Mouse (Mus musculus) forebrain, embryonic 15.5 days (tissue): ENCODE measurements at regions not wholly inside any gene's neighbourhood (a gene's known extent, or its start where the extent isn't known, plus 50 kb on each side); places are given as distances from the start of the nearest gene placed in this dataset.

ENCODE experiments used
- ATAC-seq: fragments of 200-750 bp; cut with Nextera tagmentation; replicated peaks from 2 replicates; pipeline ENCODE4 v1.8.0; 2017; ENCODE audit warnings: mild to moderate bottlenecking, moderate TSS enrichment, moderate library complexity
- H3K27ac ChIP-seq: fragments of 300-500 bp; sonication (generic); replicated peaks from 2 replicates; pipeline ENCODE4 v1.5.1; 2015; ENCODE audit warnings: mild to moderate bottlenecking, inconsistent platforms
- H3K27me3 ChIP-seq: fragments of 300-500 bp; sonication (generic); 2 replicates; pipeline ENCODE4 v1.6.1; 2015; ENCODE audit warnings: inconsistent platforms
- H3K36me3 ChIP-seq: fragments of 300-500 bp; sonication (generic); 2 replicates; pipeline ENCODE4 v1.6.1; 2015; ENCODE audit warnings: mild to moderate bottlenecking, inconsistent platforms
- H3K4me1 ChIP-seq: fragments of 300-500 bp; sonication (generic); 2 replicates; pipeline ENCODE4 v1.6.1; 2015; ENCODE audit warnings: inconsistent platforms
- H3K4me2 ChIP-seq: fragments of 300-500 bp; sonication (generic); replicated peaks from 2 replicates; pipeline ENCODE4 v1.6.1; 2015; ENCODE audit warnings: mild to moderate bottlenecking, inconsistent platforms
- H3K4me3 ChIP-seq: fragments of 300-500 bp; sonication (generic); 2 replicates; pipeline ENCODE4 v1.5.1; 2015; ENCODE audit warnings: mild to moderate bottlenecking, inconsistent platforms
- H3K9ac ChIP-seq: fragments of 300-500 bp; sonication (generic); replicated peaks from 2 replicates; pipeline ENCODE4 v1.6.1; 2015; ENCODE audit warnings: mild to moderate bottlenecking, inconsistent platforms
- H3K9me3 ChIP-seq: fragments of 300-500 bp; sonication (generic); 2 replicates; pipeline ENCODE4 v1.6.1; 2016; ENCODE audit warnings: inconsistent platforms
- whole genome bisulfite sequencing: fragments of 180-500 bp; shearing (Covaris S2); methylation state at CpG from one replicate; pipeline ENCODE4 v1.1.7; 2015; ENCODE audit warnings: mixed read lengths; 5-methylcytosine and 5-hydroxymethylcytosine counted together

DNA sequence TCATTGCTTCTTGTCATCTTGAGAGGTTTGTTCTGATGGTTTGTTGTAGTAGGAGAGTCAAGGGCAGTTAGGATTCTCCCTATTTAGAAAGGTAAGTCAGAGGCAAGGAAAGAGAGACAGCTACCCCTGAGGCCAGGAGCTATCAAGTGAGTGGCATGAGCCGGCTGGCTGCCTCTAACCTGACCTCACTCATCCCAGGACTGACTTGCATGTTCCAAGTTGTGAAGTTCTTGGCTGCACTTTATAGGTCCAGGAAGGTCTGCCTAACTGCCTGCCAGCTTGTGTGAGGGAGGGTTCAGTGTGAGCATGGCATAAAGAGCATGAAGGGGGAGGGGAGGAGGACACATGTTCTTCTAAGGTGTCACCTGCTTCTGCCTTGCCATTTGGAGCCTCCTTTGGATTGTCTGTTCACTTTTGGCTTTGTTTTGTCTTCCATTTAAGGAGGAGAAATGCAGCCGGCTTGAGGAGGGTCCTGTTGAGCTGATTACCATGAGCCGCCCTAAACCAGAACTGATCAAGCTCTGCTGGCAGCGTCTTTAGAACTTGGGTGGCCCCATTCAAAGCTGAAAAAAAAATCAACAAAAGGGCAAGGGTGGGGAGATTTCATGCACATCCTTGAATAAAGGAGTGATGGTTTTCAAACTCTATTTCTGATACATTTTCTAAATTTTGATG, 160.8 kb downstream of the En1 start:
- Histone ChIP-seq H3K27ac (no peak overlapping the region), H3K27me3 (no peaks in the 10 kb centered on the region), H3K36me3 (no peaks in the 10 kb centered on the region), H3K4me3 (no peak overlapping the region), H3K9me3 (no peaks in the 10 kb centered on the region), H3K9ac (no peak overlapping the region), H3K4me2 (no peak overlapping the region), H3K4me1 (no peaks in the 10 kb centered on the region)
- 49% methylated on average over 4 of the region's 4 CpGs for WGBS
- no peak for ATAC-seq

DNA sequence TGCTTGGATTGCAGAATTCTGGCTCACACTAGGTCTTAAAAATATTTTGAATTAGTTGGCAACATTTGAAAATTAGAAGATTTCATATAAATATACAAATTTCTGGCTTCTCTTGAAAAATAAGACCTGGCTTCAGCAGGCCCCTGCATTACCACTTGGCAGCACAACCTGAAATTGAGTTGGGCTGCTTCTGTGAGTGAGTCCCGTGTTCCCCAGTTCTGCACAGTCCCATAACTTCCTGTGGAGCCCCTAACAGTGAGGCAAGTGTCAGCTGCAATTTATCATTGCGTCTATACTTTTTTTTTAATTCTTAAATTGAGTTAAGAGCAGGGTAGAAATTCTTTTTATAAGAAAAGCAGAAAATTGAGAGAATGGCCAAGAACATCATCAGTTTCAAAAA, 164.8 kb downstream of the En1 start:
- Histone ChIP-seq H3K4me2 (no peak overlapping the region), H3K4me1 (no peaks in the 10 kb centered on the region), H3K36me3 (no peaks in the 10 kb centered on the region), H3K27me3 (no peaks in the 10 kb centered on the region), H3K4me3 (no peak overlapping the region), H3K9ac (no peak overlapping the region), H3K27ac (no peak overlapping the region), H3K9me3 (no peaks in the 10 kb centered on the region)
- no peak for ATAC-seq
- 85% methylated on average over 2 of the region's 2 CpGs for WGBS

DNA sequence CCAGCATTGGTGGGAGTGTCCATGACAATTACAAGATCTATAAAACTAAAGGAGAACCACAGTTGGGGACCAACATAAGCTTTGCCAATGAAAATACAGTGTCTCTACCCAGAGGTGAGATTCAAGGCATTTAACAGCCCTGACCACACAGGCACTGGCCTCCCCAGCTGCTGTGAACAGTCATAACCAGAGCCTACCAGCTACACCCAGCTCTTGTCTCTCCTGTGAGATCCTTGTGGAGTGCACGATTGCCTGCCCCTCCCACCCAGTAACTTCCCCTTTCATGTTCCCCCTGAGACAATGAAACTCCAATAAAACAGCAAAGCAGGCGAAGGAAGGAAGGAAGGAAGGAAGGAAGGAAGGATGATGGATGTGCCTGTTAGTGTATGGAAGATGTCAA, 169.1 kb downstream of the En1 start:
- Histone ChIP-seq H3K4me1 (no peaks in the 10 kb centered on the region), H3K9ac (no peak overlapping the region), H3K27ac (no peak overlapping the region), H3K4me3 (no peak overlapping the region), H3K4me2 (no peak overlapping the region), H3K27me3 (no peaks in the 10 kb centered on the region), H3K36me3 (no peaks in the 10 kb centered on the region), H3K9me3 (no peaks in the 10 kb centered on the region)
- no peak for ATAC-seq
- WGBS: 56% methylated on average over 2 of the region's 2 CpGs

DNA sequence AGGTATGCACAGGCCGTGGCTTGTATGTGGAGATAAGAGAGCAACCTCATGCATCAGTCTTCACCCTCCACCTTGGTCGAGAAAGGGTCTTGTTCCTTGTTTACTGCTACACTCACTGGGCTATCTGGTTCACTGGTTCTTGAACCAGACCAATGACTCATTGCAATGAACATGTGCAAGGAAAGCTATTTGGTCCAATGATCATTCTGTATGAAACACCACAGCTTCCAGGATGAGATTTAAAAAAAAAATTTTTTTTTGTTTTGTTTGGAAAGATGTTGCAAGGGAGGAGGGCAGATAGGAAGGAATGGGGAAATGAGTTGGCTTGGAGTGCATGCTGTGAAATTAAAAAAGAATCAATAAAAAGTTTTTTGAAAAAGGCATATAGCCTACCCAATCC, 174.7 kb downstream of the En1 start:
- H3K9ac ChIP-seq: no peak overlapping the region
- no peak for ATAC-seq
- WGBS: 72% methylated on average over 2 of the region's 2 CpGs

DNA sequence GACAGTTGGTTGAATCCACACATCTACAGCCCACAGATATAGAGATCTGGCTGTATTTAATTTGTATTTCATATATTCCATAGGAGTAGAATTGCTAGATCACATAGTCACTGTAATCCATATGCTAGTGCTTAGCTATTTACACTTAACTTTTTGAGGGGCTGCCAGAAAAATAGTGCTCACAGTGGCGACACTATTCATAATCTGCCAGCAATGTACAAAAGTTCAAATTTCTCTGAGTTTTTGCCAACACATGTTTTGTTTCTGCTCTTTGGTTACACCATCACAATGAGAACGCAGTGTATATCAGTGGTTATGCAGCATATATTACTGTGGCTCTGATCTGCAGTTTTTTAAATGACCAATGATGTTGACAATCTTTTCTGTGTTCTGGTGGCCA, 175.2 kb downstream of the En1 start:
- no peak overlapping the region for H3K9ac ChIP-seq
- 72% methylated on average over 2 of the region's 2 CpGs for WGBS
- no peaks in the 10 kb centered on the region for H3K27me3 ChIP-seq
- no peak overlapping the region for H3K27ac ChIP-seq
- H3K4me2 ChIP-seq: no peak overlapping the region
- no peaks in the 10 kb centered on the region for H3K36me3 ChIP-seq
- H3K9me3 ChIP-seq: no peaks in the 10 kb centered on the region
- no peak for ATAC-seq
- H3K4me1 ChIP-seq: no peaks in the 10 kb centered on the region
- H3K4me3 ChIP-seq: no peak overlapping the region

More for the DNA sequence above, 174.7 kb downstream of the En1 start:
- Histone ChIP-seq H3K36me3 (no peaks in the 10 kb centered on the region), H3K27ac (no peak overlapping the region), H3K4me1 (no peaks in the 10 kb centered on the region), H3K27me3 (no peaks in the 10 kb centered on the region), H3K4me3 (no peak overlapping the region), H3K4me2 (no peak overlapping the region), H3K9me3 (no peaks in the 10 kb centered on the region)

DNA sequence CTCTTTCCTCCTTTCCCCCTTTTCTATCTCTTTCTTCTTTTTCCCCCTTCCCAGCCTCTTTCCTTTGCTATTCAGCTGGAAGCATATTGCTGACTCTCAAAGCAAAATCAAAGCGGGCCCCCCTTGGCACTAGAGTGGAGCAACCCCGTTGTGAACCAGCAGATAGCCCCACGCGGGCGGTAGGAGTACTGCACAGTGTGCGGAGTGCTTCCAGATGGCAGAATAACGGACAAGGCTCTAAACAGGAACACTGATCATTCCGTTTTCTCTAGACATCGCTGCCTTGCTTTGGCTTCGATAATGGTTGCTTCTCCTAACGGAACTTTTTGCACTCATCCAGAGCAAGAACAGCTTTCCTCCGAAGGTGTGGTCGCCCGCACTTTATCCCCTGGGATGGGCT, 193.0 kb downstream of the En1 start:
- ATAC-seq: no peak
- no peaks in the 10 kb centered on the region for H3K4me1 ChIP-seq
- H3K9ac ChIP-seq: no peak overlapping the region
- no peak overlapping the region for H3K4me2 ChIP-seq
- H3K4me3 ChIP-seq: no peak overlapping the region
- H3K36me3 ChIP-seq: no peaks in the 10 kb centered on the region
- WGBS: 70% methylated on average over 14 of the region's 14 CpGs
- H3K27ac ChIP-seq: no peak overlapping the region
- no peaks in the 10 kb centered on the region for H3K27me3 ChIP-seq
- no peaks in the 10 kb centered on the region for H3K9me3 ChIP-seq

DNA sequence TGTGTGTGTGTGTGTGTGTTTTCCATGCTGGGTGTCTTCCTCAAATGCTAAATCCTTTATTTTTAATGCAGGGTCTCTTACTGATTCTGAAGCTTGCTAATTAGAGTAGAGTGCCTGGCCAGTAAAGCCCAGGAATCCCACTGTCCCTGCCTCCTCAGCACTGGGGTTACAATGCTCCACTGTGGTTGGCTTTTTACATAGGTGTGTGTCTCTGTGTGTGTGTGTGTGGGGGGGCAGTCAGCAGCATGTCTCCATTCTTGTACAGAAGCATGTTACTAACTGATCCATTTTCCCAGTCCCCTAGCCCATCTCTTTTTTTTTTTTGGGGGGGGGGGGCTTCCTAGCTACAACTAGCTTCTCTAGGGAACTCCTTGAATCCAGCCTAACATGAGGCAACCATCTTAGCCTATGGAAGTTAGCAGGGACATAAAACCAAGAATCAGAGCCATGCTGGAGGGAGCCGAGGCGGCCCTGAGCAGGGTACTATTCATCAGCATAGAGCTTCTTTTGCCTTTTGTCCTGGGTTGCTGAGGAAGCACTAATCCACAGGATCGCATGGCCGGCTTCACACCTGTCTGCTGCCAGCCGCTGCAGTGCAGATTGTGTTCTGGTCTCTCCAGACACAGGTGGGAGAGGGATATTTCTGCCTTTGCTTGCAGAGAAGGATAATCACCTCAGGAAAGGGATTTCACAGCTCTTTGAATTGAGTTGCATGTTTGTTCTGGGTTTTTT, 199.2 kb downstream of the En1 start:
- ATAC-seq: no peak
- no peak overlapping the region for H3K4me2 ChIP-seq

DNA sequence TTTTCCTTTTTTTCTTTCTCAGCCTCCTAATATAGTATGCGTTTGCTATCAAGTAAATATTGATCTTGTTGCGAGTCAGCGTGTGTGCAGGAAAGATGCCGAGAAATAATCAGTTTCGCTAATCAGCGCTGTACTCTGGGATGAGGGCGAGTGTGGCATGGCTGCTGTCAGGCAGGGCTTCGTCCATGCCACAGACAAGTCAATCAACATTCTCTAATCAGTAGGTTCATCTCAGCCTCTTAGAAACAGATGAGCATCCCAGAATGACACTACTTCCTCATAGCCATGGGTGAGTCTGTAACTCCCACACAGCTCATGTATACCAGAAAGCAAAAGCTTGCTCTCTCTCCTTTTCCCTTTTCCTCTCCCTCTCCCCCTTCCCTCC, 199.8 kb downstream of the En1 start:
- no peaks in the 10 kb centered on the region for H3K27me3 ChIP-seq
- ATAC-seq: no peak
- H3K27ac ChIP-seq: no peak overlapping the region
- H3K9me3 ChIP-seq: no peaks in the 10 kb centered on the region
- H3K4me3 ChIP-seq: no peak overlapping the region
- H3K4me1 ChIP-seq: 0 out of 2 replicates have a peak, but pooled peaks cover 6% of the 10 kb centered on the region
- H3K9ac ChIP-seq: no peak overlapping the region
- no peak overlapping the region for H3K4me2 ChIP-seq
- 61% methylated on average over 8 of the region's 8 CpGs for WGBS
- H3K36me3 ChIP-seq: no peaks in the 10 kb centered on the region

More for the DNA sequence above, 199.2 kb downstream of the En1 start:
- Histone ChIP-seq H3K9ac (no peak overlapping the region), H3K36me3 (no peaks in the 10 kb centered on the region), H3K27me3 (no peaks in the 10 kb centered on the region), H3K9me3 (no peaks in the 10 kb centered on the region), H3K4me1 (0 out of 2 replicates have a peak, but pooled peaks cover 6% of the 10 kb centered on the region), H3K4me3 (no peak overlapping the region), H3K27ac (no peak overlapping the region)
- 6% methylated on average over 5 of the region's 5 CpGs for WGBS

DNA sequence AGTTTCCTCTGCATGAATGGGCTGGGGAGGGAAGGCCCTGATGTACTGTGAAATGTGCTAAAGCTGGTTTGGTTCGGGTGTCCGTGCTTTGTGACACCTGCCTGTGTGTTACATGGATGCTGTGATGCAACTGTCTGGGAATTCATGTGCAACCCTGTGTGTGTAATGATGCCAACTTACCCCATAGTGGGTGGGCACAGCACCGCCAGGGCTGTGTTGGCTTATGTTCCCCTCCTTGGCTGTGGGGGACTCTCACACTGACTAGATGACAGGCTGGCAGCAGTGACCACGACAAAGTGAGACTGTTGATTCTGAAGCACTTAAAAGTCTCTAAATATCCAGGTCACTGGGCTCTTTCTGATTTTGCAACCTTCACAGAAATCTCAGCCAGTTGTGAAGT, 212.2 kb downstream of the En1 start:
- peak; percentile 47; the same call in 1 of the 2 replicates for ATAC-seq
- no peak overlapping the region for H3K4me3 ChIP-seq
- no peaks in the 10 kb centered on the region for H3K36me3 ChIP-seq
- no peaks in the 10 kb centered on the region for H3K27me3 ChIP-seq
- H3K4me2 ChIP-seq: no peak overlapping the region
- no peak overlapping the region for H3K27ac ChIP-seq
- H3K4me1 ChIP-seq: peaks cover 19% of the 10 kb centered on the region
- WGBS: 56% methylated on average over 4 of the region's 4 CpGs
- H3K9ac ChIP-seq: no peak overlapping the region
- H3K9me3 ChIP-seq: no peaks in the 10 kb centered on the region

DNA sequence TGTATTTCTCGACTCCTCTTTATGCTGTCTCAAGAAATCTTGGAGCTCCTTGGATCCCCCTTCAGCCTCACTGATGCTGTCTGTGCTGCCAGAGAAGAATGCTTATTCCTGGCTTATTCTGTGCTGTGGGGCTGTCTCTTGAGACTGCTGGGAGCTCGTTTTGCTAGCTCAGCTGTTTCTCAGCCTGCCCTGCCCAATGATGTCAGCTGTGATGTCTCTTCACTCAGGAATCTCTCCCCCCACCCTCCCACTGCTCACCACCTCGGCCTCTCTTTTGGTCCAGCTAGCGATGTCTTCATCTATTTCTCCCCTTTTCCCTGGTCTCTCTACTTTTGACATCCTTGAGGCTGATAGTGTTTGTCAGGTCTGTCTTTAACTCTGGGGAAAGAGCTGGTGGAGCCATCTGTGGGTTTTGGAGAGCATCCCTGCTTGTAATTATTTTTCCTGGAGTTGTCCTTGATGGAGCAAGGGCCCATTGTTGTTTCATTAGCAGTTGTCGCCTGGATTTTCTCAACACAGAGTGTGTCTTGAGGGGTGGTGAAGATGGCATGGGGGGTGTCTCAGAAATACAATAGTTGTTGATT, 214.1 kb downstream of the En1 start:
- WGBS: 52% methylated on average over 5 of the region's 5 CpGs
- ATAC-seq: peak; percentile 42; the same call in 1 of the 2 replicates
- no peak overlapping the region for H3K9ac ChIP-seq
- peaks cover 19% of the 10 kb centered on the region for H3K4me1 ChIP-seq
- H3K4me3 ChIP-seq: no peak overlapping the region
- H3K4me2 ChIP-seq: no peak overlapping the region
- no peaks in the 10 kb centered on the region for H3K27me3 ChIP-seq
- H3K9me3 ChIP-seq: no peaks in the 10 kb centered on the region
- H3K27ac ChIP-seq: no peak overlapping the region; the same call in 1 of the 2 replicates
- H3K36me3 ChIP-seq: no peaks in the 10 kb centered on the region

DNA sequence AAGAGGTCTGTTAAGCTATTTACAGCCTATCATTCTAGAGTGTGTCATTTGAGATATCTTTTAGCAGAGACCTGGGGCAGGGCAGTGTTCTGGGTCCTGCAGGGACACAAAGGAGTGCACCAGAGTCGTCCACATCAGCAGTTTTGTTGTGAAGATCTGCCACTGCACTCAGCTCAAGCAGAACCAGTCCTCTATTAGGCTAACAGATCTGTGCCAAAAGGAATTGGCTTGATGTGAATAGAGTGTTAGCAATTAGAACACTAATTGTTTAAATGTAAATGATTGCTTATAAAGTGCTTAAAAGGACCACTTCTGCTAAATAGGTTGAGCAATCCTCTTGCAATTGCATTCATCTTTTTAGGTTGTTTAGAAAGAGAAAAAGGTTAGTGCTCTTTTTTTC, 215.3 kb downstream of the En1 start:
- H3K27me3 ChIP-seq: no peaks in the 10 kb centered on the region
- peak; percentile 86 for ATAC-seq
- H3K4me3 ChIP-seq: no peak overlapping the region
- no peak overlapping the region for H3K27ac ChIP-seq
- H3K4me1 ChIP-seq: peaks cover 19% of the 10 kb centered on the region
- WGBS: 5% methylated on average over 1 of the region's 1 CpGs
- no peak overlapping the region for H3K9ac ChIP-seq
- no peaks in the 10 kb centered on the region for H3K36me3 ChIP-seq
- H3K9me3 ChIP-seq: no peaks in the 10 kb centered on the region
- H3K4me2 ChIP-seq: no peak overlapping the region

DNA sequence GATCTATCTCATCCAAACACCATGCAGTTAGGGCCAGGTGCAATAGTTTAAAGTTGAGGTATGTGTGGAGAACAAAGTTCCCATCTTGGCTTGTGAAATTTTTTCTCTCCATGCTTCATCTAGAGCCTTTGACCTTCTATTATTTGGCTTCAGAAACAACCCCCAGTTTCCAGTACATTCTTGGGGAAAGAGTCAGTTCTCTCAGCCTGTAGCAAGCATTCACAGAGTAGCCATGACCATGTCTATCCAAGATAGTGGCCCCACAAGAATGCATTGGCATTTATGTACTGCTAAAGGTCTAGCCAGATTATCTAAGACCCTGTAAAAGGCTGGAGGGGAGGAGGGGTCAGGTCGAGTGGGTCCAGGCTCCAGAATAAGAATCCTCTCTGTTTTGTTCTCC, 229.8 kb downstream of the En1 start:
- Histone ChIP-seq H3K4me3 (no peak overlapping the region), H3K9ac (no peak overlapping the region), H3K27me3 (no peaks in the 10 kb centered on the region), H3K36me3 (no peaks in the 10 kb centered on the region), H3K9me3 (no peaks in the 10 kb centered on the region), H3K4me2 (no peak overlapping the region), H3K4me1 (no peaks in the 10 kb centered on the region), H3K27ac (no peak overlapping the region)
- ATAC-seq: no peak
- WGBS: 65% methylated on average over 1 of the region's 1 CpGs
